Mouse (Mus musculus) CH12.LX (cell line): ENCODE measurements around the gene Ugt1a10. TPM values are rescaled to one million over a fixed set of nuclear protein-coding genes. Genes with fewer than 3 reads are reported as not detected.

Experiments
- DNase-seq: peaks from one replicate; pipeline ENCODE4 v3.0.0-alpha.2; 2013; ENCODE audit errors: extremely low read depth
- H3K27ac ChIP-seq: 2 replicates; pipeline ENCODE4 v1.5.1; 2012; ENCODE audit warnings: low read depth, mild to moderate bottlenecking, control low read depth, moderate library complexity; ENCODE audit not compliant: insufficient read depth
- H3K27me3 ChIP-seq: replicated peaks from 2 replicates; pipeline ENCODE3; 2012; ENCODE audit warnings: inconsistent platforms
- H3K36me3 ChIP-seq, 2 experiments: replicated peaks in 1 of 2; 2 replicates each; pipeline versions ENCODE3 to v1.6.1; 2012; ENCODE audit warnings: inconsistent platforms in 1 of 2, low read length in 1 of 2, mild to moderate bottlenecking in 1 of 2, mixed read lengths in 1 of 2, moderate library complexity in 1 of 2; ENCODE audit not compliant: control insufficient read depth in 1 of 2, insufficient read depth in 1 of 2
- H3K4me1 ChIP-seq, 2 experiments: 2 replicates each; pipeline ENCODE4 v1.6.1; 2012; ENCODE audit warnings: inconsistent platforms in 1 of 2, moderate library complexity in 1 of 2; ENCODE audit not compliant: insufficient read depth in 2 of 2, control insufficient read depth in 1 of 2
- H3K4me2 ChIP-seq: 2 replicates; pipeline ENCODE4 v1.6.1; 2012; ENCODE audit warnings: low read depth, mild to moderate bottlenecking, control low read depth; ENCODE audit not compliant: poor library complexity, insufficient read depth, severe bottlenecking
- H3K4me3 ChIP-seq, 3 experiments: fragments of 150-350 bp in 1 of 3; sonication (generic) in 1 of 3; replicated peaks in 1 of 3; 2 replicates each; pipeline versions ENCODE3 to v1.5.1; 2011 to 2012; ENCODE audit warnings: low read depth in 2 of 3, low read length in 2 of 3, mild to moderate bottlenecking in 2 of 3, moderate library complexity in 2 of 3, control low read depth in 1 of 3, improper control_type of control experiment in 1 of 3, inconsistent platforms in 1 of 3, mixed read lengths in 1 of 3; ENCODE audit not compliant: poor library complexity in 1 of 3
- H3K79me2 ChIP-seq: replicated peaks from 2 replicates; pipeline ENCODE4 v1.6.1; 2012; ENCODE audit warnings: mild to moderate bottlenecking, moderate library complexity; ENCODE audit not compliant: control insufficient read depth, poor library complexity, insufficient read depth, severe bottlenecking; ENCODE audit errors: extremely low read depth
- H3K9ac ChIP-seq: 2 replicates; pipeline ENCODE4 v1.6.1; 2012; ENCODE audit warnings: low read depth, mild to moderate bottlenecking, control low read depth, moderate library complexity; ENCODE audit not compliant: insufficient read depth
- H3K9me3 ChIP-seq: replicated peaks from 2 replicates; pipeline ENCODE3; 2012; ENCODE audit warnings: low read length, inconsistent platforms, mixed read lengths
- BHLHE40 ChIP-seq: IDR thresholded peaks from 2 replicates; pipeline ENCODE4 v1.6.1; 2011; ENCODE audit warnings: mild to moderate bottlenecking, low read depth, low read length, improper control_type of control experiment
- CHD2 ChIP-seq: IDR thresholded peaks from 2 replicates; pipeline ENCODE4 v1.6.1; 2011; ENCODE audit warnings: low read length, improper control_type of control experiment
- ELF1 ChIP-seq: IDR thresholded peaks from 2 replicates; pipeline ENCODE4 v1.6.1; 2014; ENCODE audit warnings: low read depth, mild to moderate bottlenecking, inconsistent platforms, low read length, improper control_type of control experiment
- ETS1 ChIP-seq: conservative IDR thresholded peaks from 2 replicates; pipeline ENCODE4 v1.6.1; 2012; ENCODE audit warnings: low read depth, mild to moderate bottlenecking, inconsistent platforms, low read length, improper control_type of control experiment, moderate library complexity
- GABPA ChIP-seq: IDR thresholded peaks from 2 replicates; pipeline ENCODE4 v1.6.1; 2012; ENCODE audit warnings: low read depth, low read length, improper control_type of control experiment, inconsistent platforms; ENCODE audit not compliant: insufficient replicate concordance
- IRF4 ChIP-seq: IDR thresholded peaks from 2 replicates; pipeline ENCODE4 v1.6.1; 2014; ENCODE audit warnings: low read depth, mild to moderate bottlenecking, inconsistent platforms, low read length, improper control_type of control experiment
- KAT2A ChIP-seq: IDR thresholded peaks from 2 replicates; pipeline ENCODE4 v1.6.1; 2012; ENCODE audit warnings: low read length, improper control_type of control experiment, inconsistent platforms; ENCODE audit not compliant: insufficient replicate concordance
- MAX ChIP-seq: IDR thresholded peaks from 2 replicates; pipeline ENCODE4 v1.6.1; 2011; ENCODE audit warnings: low read length, improper control_type of control experiment
- NELFE ChIP-seq: IDR thresholded peaks from 2 replicates; pipeline ENCODE4 v1.6.1; 2011; ENCODE audit warnings: low read depth, low read length, improper control_type of control experiment
- NRF1 ChIP-seq: IDR thresholded peaks from 2 replicates; pipeline ENCODE4 v1.6.1; 2014; ENCODE audit warnings: low read depth, mild to moderate bottlenecking, inconsistent platforms, low read length, improper control_type of control experiment, moderate library complexity
- PAX5 ChIP-seq: IDR thresholded peaks from 2 replicates; pipeline ENCODE4 v1.6.1; 2012; ENCODE audit warnings: low read length, inconsistent platforms, mixed read lengths
- POLR2A ChIP-seq: IDR thresholded peaks from 2 replicates; pipeline ENCODE4 v1.6.1; 2011; ENCODE audit warnings: low read depth, mild to moderate bottlenecking, improper control_type of control experiment, low read length
- RAD21 ChIP-seq: IDR thresholded peaks from 2 replicates; pipeline ENCODE4 v1.6.1; 2011; ENCODE audit warnings: low read depth, mild to moderate bottlenecking, low read length, improper control_type of control experiment, moderate library complexity
- SIN3A ChIP-seq: IDR thresholded peaks from 2 replicates; pipeline ENCODE4 v1.6.1; 2012; ENCODE audit warnings: low read length, improper control_type of control experiment, inconsistent platforms
- SMC3 ChIP-seq: IDR thresholded peaks from 2 replicates; pipeline ENCODE4 v1.6.1; 2011; ENCODE audit warnings: low read depth, low read length, improper control_type of control experiment
- TCF12 ChIP-seq: IDR thresholded peaks from 2 replicates; pipeline ENCODE4 v1.6.1; 2014; ENCODE audit warnings: low read depth, mild to moderate bottlenecking, inconsistent platforms, low read length, improper control_type of control experiment
- USF1 ChIP-seq: IDR thresholded peaks from 2 replicates; pipeline ENCODE4 v1.6.1; 2014; ENCODE audit warnings: low read depth, mild to moderate bottlenecking, inconsistent platforms, low read length, improper control_type of control experiment
- ZMIZ1 ChIP-seq: IDR thresholded peaks from 2 replicates; pipeline ENCODE4 v1.6.1; 2012; ENCODE audit warnings: low read depth, mild to moderate bottlenecking, inconsistent platforms, low read length, improper control_type of control experiment
- dilution Hi-C: fragments of 300-500 bp; cut with MboI; formaldehyde crosslinking; loops from 2 replicates; pipeline ENCODE4 v1.14.3; 2020; ENCODE audit warnings: low sequenced_read_pairs; ENCODE audit not compliant: extremely low pct_unique_long_range_greater_than_20kb, extremely low pct_ligation_motif_present
- in situ Hi-C: fragments of 300-500 bp; cut with MboI; formaldehyde crosslinking; loops from 3 replicates; pipeline ENCODE4 v1.14.3; 2019; ENCODE audit warnings: low sequenced_read_pairs, low pct_ligation_motif_present, low pct_unique_long_range_greater_than_20kb, mixed read lengths
- polyA plus RNA-seq: library from polyadenylated mRNA; unstranded; fragments of >175 nt; gene quantifications from 2 replicates; pipeline ENCODE4 v1.2.1, GENCODE M21; 2012; ENCODE audit warnings: low read depth; ENCODE audit not compliant: insufficient read length
- total RNA-seq, 2 experiments: library from RNA; depleted of rRNA; stranded (reverse); fragments of 300-350 nt in 1 of 2; fragments of >200 nt in 1 of 2; gene quantifications; 2 replicates each; pipeline ENCODE4 v1.2.3; 2012 to 2014

The Ugt1a10 gene
- total and polyA plus RNA-seq, 3 experiments = not detected

DNA sequence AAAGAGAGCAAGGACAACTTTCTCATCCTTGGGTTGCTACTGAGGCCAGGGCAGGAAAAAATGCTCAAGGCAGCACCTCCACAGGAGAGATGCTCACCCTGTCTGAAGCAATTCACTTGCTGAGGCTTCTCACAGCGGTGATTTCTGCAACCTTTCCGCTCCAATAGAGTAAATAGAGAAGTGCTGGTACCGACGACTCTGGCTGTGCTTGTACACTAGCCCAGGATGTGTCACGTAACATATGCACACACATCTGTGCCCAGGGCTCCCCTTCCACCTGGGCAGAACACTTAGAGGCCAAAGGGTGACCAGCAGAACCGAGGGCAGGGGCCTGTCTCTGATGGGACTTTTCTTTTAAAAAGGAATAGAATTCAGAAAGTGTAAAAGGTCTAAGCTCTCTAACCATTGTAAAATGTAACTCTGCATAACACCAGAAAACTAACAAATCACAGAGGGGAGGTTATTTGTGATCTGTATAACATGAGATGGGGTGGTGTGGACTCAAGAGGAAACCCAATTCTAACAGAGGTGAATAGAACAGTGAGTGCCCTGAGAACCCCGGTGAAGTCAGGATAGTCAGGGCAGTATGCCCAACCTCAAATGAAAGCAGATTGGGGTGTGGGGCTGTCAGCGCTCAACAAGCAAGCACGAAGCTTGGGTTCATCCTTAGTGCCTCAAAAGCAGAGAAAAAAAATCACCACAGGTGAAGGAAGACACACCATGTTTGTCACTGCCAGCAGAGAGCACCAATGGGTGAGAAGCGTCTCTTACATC, 205.6 kb downstream of the Ugt1a10 start:
- no peak overlapping the region for H3K4me3 ChIP-seq
- peaks cover 2 to 29% of the 10 kb centered on the region in 2 experiments; a peak in 3 of 4 replicates for H3K4me1 ChIP-seq
- dilution Hi-C loops = no loop called here
- no peak overlapping the region for H3K9ac ChIP-seq
- no peak overlapping the region for H3K27ac ChIP-seq
- no peaks in the 10 kb centered on the region for H3K79me2 ChIP-seq
- no peaks in the 10 kb centered on the region for H3K27me3 ChIP-seq
- no peak overlapping the region for H3K4me2 ChIP-seq
- TF ChIP-seq ZMIZ1 (0 out of 2 replicates have a peak, but pooled peaks have one; percentile 64), NRF1 (no peak), NELFE (no peak), POLR2A (peak; percentile 3; the same call in 1 of the 2 replicates)
- peaks cover 32 to 60% of the 10 kb centered on the region in 2 experiments for H3K36me3 ChIP-seq
- in situ Hi-C loops = no loop called here
- no peak for DNase-seq
- peaks cover 29% of the 10 kb centered on the region for H3K9me3 ChIP-seq

DNA sequence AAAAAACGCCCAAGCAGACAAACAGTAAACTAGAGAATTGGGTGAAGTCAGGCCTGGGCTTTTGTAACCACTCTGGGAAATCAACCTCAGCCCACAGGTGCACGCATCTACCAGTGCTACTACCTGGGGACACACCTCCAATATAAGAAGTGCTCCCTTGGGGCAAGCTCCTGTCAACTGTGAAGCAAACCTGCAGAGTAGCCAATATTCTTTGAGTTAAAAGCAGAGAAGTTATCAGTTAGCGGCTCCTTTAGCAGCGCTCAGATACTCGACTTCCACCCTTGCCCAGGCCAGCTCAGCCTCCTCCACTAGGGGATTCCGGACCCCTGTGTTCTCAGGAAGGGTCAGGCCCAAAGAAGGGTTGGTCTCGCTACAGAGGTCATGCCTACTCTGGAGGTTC, 206.5 kb downstream of the Ugt1a10 start:
- peak; percentile 74 for TF ChIP-seq ZMIZ1
- TF ChIP-seq SIN3A = 0 out of 2 replicates have a peak, but pooled peaks have one; percentile 22
- TF ChIP-seq NRF1 = no peak
- no peak for TF ChIP-seq IRF4
- no peak for TF ChIP-seq GABPA
- 0 out of 2 replicates have a peak, but pooled peaks have one; percentile 22 for TF ChIP-seq KAT2A
- 0 out of 2 replicates have a peak, but pooled peaks have one; percentile 23 for TF ChIP-seq CHD2
- TF ChIP-seq USF1 = no peak
- TF ChIP-seq MAX = no peak
- TF ChIP-seq ETS1 = no peak
- no peak for TF ChIP-seq ELF1
- TF ChIP-seq RAD21 = no peak
- TF ChIP-seq TCF12 = no peak
- no peak for TF ChIP-seq PAX5
- no peak for TF ChIP-seq BHLHE40
- no peak for TF ChIP-seq SMC3
- TF ChIP-seq, all 38 proteins: peak for 4
- no peaks in the 10 kb centered on the region for H3K27me3 ChIP-seq
- no peak overlapping the region for H3K4me3 ChIP-seq
- dilution Hi-C loops = no loop called here
- peaks cover 2 to 29% of the 10 kb centered on the region in 2 experiments; a peak in 3 of 4 replicates for H3K4me1 ChIP-seq
- no peak overlapping the region for H3K4me2 ChIP-seq
- in situ Hi-C loops = no loop called here
- no peaks in the 10 kb centered on the region for H3K79me2 ChIP-seq
- peaks cover 40 to 69% of the 10 kb centered on the region in 2 experiments for H3K36me3 ChIP-seq
- no peak for DNase-seq
- no peak overlapping the region for H3K27ac ChIP-seq
- H3K9me3 ChIP-seq = peaks cover 23% of the 10 kb centered on the region
- no peak overlapping the region for H3K9ac ChIP-seq
